Mouse (Mus musculus): ENCODE measurements at regions not wholly inside any gene's neighbourhood (a gene's known extent, or its start where the extent isn't known, plus 50 kb on each side); places are given as distances from the start of the nearest gene placed in this dataset.

DNA sequence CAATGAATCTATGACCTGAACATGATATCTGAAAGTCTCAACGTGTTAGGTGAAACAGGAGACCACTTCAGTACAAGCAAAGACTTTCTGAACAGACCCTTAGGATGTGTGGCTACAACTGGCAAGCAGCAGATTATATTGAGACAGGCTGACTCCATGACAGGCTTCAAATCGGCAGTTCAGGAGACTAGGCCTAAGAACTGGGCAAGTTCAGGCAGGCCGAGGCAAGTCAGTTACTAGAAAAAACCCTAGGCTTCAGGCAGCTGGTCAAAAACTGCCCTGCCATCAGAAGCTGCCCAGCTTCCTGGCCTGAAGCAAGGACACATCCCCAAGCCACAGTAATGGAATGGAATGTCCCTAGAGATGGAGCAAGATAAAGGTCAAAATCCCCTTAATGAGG is 140.6 kb downstream of the Olfr721-ps1 start:
- Histone ChIP-seq H3K36me3 (ENCODE audit: control insufficient read depth, insufficient read depth) (no peaks in the 10 kb centered on the region), H3K79me2 (ENCODE audit: control insufficient read depth, insufficient read depth) (no peaks in the 10 kb centered on the region), H3K79me3 (ENCODE audit: low read depth) (no peaks in the 10 kb centered on the region), H3ac (ENCODE audit: control insufficient read depth, insufficient read length, low read depth) (no peak overlapping the region), H3K27me3 (ENCODE audit: control insufficient read depth, insufficient read depth, insufficient read length) (no peaks in the 10 kb centered on the region), H3K4me3 (ENCODE audit: insufficient read depth, poor library complexity, severe bottlenecking) (no peak overlapping the region)
- no peak for TF ChIP-seq MYOG (IDR thresholded peaks at IDR 0.05; ENCODE audit: control insufficient read depth, extremely low read depth, insufficient read length)
- TF ChIP-seq MYOD1 (IDR thresholded peaks at IDR 0.05; ENCODE audit: control insufficient read depth, insufficient read length, low read depth), result no peak
- no peak for TF ChIP-seq MAX (IDR thresholded peaks at IDR 0.05)
- no peak for TF ChIP-seq USF1 (IDR thresholded peaks at IDR 0.05; ENCODE audit: low read depth)
- no peak for TF ChIP-seq CEBPB (IDR thresholded peaks at IDR 0.05; ENCODE audit: low read depth)
- no peak for TF ChIP-seq FOSL1 (IDR thresholded peaks at IDR 0.05; ENCODE audit: insufficient read depth, low read length, poor library complexity, severe bottlenecking)
- TF ChIP-seq CTCF (IDR thresholded peaks at IDR 0.05; ENCODE audit: control insufficient read depth, insufficient read depth, insufficient read length), result no peak

DNA sequence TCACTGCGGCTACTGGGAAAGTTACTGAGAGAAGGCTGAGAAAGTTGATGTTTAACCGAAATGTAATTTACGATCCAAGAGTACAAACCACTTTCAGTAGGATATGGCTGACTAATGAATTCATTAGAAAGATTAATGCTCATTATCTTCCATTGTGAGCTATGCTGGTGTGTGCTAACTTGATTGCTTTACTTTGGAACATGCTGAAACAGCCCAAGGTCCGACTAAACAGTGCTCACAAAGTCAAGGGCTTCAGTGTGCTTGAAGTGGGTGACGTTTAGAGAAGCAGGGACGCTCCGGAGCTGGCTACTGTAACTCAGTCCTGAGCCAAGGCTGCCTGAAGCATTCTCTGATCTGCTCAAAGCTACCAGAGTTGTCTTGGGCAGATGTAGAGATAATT is 143.1 kb downstream of the Olfr721-ps1 start:
- TF ChIP-seq CEBPB (IDR thresholded peaks at IDR 0.05; ENCODE audit: low read depth) (no peak), USF1 (IDR thresholded peaks at IDR 0.05; ENCODE audit: low read depth) (no peak), MYOG (IDR thresholded peaks at IDR 0.05; ENCODE audit: control insufficient read depth, extremely low read depth, insufficient read length) (no peak), CTCF (IDR thresholded peaks at IDR 0.05; ENCODE audit: control insufficient read depth, insufficient read depth, insufficient read length) (no peak), MYOD1 (IDR thresholded peaks at IDR 0.05; ENCODE audit: control insufficient read depth, insufficient read length, low read depth) (no peak), MAX (IDR thresholded peaks at IDR 0.05) (no peak), FOSL1 (IDR thresholded peaks at IDR 0.05; ENCODE audit: insufficient read depth, low read length, poor library complexity, severe bottlenecking) (no peak)
- Histone ChIP-seq H3K79me3 (ENCODE audit: low read depth) (no peaks in the 10 kb centered on the region), H3K4me3 (ENCODE audit: insufficient read depth, poor library complexity, severe bottlenecking) (no peak overlapping the region), H3ac (ENCODE audit: control insufficient read depth, insufficient read length, low read depth) (no peak overlapping the region), H3K27me3 (ENCODE audit: control insufficient read depth, insufficient read depth, insufficient read length) (no peaks in the 10 kb centered on the region), H3K79me2 (ENCODE audit: control insufficient read depth, insufficient read depth) (no peaks in the 10 kb centered on the region), H3K36me3 (ENCODE audit: control insufficient read depth, insufficient read depth) (no peaks in the 10 kb centered on the region)

- H3K27me3 ChIP-seq (ENCODE audit: control insufficient read depth, insufficient read depth, insufficient read length), result no peaks in the 10 kb centered on the region
- H3K79me3 ChIP-seq (ENCODE audit: low read depth), result no peaks in the 10 kb centered on the region
- H3ac ChIP-seq (ENCODE audit: control insufficient read depth, insufficient read length, low read depth), result no peak overlapping the region
- H3K79me2 ChIP-seq (ENCODE audit: control insufficient read depth, insufficient read depth), result no peaks in the 10 kb centered on the region
- no peaks in the 10 kb centered on the region for H3K36me3 ChIP-seq (ENCODE audit: control insufficient read depth, insufficient read depth)
- no peak overlapping the region for H3K4me3 ChIP-seq (ENCODE audit: insufficient read depth, poor library complexity, severe bottlenecking)
- TF ChIP-seq CTCF (IDR thresholded peaks at IDR 0.05; ENCODE audit: control insufficient read depth, insufficient read depth, insufficient read length) (no peak), MYOD1 (IDR thresholded peaks at IDR 0.05; ENCODE audit: control insufficient read depth, insufficient read length, low read depth) (no peak), USF1 (IDR thresholded peaks at IDR 0.05; ENCODE audit: low read depth) (no peak)
These were observed 149.9 kb upstream of the Slc4a7 start for GRCm38 (mm10) chr14:14552201-14552600.

GRCm38 (mm10) chr14:14574851-14575250 is 127.2 kb upstream of the Slc4a7 start:
- H3K27me3 ChIP-seq (ENCODE audit: control insufficient read depth, insufficient read depth, insufficient read length), result no peaks in the 10 kb centered on the region
- no peak overlapping the region for H3ac ChIP-seq (ENCODE audit: control insufficient read depth, insufficient read length, low read depth)
- H3K79me3 ChIP-seq (ENCODE audit: low read depth), result no peaks in the 10 kb centered on the region
- H3K79me2 ChIP-seq (ENCODE audit: control insufficient read depth, insufficient read depth), result no peaks in the 10 kb centered on the region
- no peak for TF ChIP-seq MYOG (IDR thresholded peaks at IDR 0.05; ENCODE audit: control insufficient read depth, extremely low read depth, insufficient read length)
- no peak for TF ChIP-seq MAX (IDR thresholded peaks at IDR 0.05)
- H3K36me3 ChIP-seq (ENCODE audit: control insufficient read depth, insufficient read depth), result no peaks in the 10 kb centered on the region
- H3K4me3 ChIP-seq (ENCODE audit: insufficient read depth, poor library complexity, severe bottlenecking), result no peak overlapping the region

DNA sequence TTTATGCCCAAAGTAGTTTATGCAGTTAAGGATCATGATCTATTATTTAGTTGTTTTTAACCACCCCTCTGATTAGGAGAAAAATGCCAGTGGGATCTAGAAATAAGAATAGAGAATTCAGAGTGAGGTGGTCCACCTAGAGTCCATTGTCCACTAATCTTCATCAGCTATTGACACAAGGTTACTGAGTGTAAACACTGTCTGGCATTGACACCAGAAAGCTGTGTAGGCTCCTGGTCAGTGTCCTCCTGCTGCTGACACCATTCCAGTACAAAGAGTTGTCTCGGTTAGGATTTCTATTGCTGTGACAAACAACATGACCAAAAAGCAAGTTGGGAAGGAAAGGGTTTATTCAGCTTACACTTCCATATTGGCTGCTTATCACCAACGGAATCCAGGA is 110.1 kb upstream of the Slc4a7 start:
- Histone ChIP-seq H3K79me3 (ENCODE audit: low read depth) (no peaks in the 10 kb centered on the region), H3K79me2 (ENCODE audit: control insufficient read depth, insufficient read depth) (no peaks in the 10 kb centered on the region), H3K4me3 (ENCODE audit: insufficient read depth, poor library complexity, severe bottlenecking) (no peak overlapping the region), H3K36me3 (ENCODE audit: control insufficient read depth, insufficient read depth) (no peaks in the 10 kb centered on the region), H3K27me3 (ENCODE audit: control insufficient read depth, insufficient read depth, insufficient read length) (no peaks in the 10 kb centered on the region), H3ac (ENCODE audit: control insufficient read depth, insufficient read length, low read depth) (no peak overlapping the region)
- no peak for TF ChIP-seq CEBPB (IDR thresholded peaks at IDR 0.05; ENCODE audit: low read depth)

- Histone ChIP-seq H3K36me3 (ENCODE audit: control insufficient read depth, insufficient read depth) (no peaks in the 10 kb centered on the region), H3K79me3 (ENCODE audit: low read depth) (no peaks in the 10 kb centered on the region), H3K27me3 (ENCODE audit: control insufficient read depth, insufficient read depth, insufficient read length) (no peaks in the 10 kb centered on the region), H3K79me2 (ENCODE audit: control insufficient read depth, insufficient read depth) (no peaks in the 10 kb centered on the region), H3ac (ENCODE audit: control insufficient read depth, insufficient read length, low read depth) (no peak overlapping the region), H3K4me3 (ENCODE audit: insufficient read depth, poor library complexity, severe bottlenecking) (no peak overlapping the region)
- TF ChIP-seq CTCF (IDR thresholded peaks at IDR 0.05; ENCODE audit: control insufficient read depth, insufficient read depth, insufficient read length) (no peak), MAX (IDR thresholded peaks at IDR 0.05) (no peak), USF1 (IDR thresholded peaks at IDR 0.05; ENCODE audit: low read depth) (no peak), CEBPB (IDR thresholded peaks at IDR 0.05; ENCODE audit: low read depth) (no peak), MYOG (IDR thresholded peaks at IDR 0.05; ENCODE audit: control insufficient read depth, extremely low read depth, insufficient read length) (no peak), MYOD1 (IDR thresholded peaks at IDR 0.05; ENCODE audit: control insufficient read depth, insufficient read length, low read depth) (no peak), FOSL1 (IDR thresholded peaks at IDR 0.05; ENCODE audit: insufficient read depth, low read length, poor library complexity, severe bottlenecking) (no peak)
These were observed 107.3 kb upstream of the Slc4a7 start for GRCm38 (mm10) chr14:14594753-14595152.

Data from C2C12 (cell line).